Mouse (Mus musculus) kidney, embryonic 15.5 days (tissue): Measurements from ENCODE around the gene Cldn10. TPM values are rescaled to one million over a fixed set of nuclear protein-coding genes. Genes with fewer than 3 reads are reported as not detected.

Experiments used
- ATAC-seq: fragments of 200-750 bp; cut with Nextera tagmentation; replicated peaks from 2 replicates; pipeline ENCODE4 v1.8.0; 2017; ENCODE audit warnings: moderate TSS enrichment; ENCODE audit not compliant: low FRiP score
- H3K27ac ChIP-seq: fragments of 300-500 bp; sonication (generic); 2 replicates; pipeline ENCODE4 v1.5.1; 2015; ENCODE audit warnings: mild to moderate bottlenecking, inconsistent platforms
- H3K27me3 ChIP-seq: fragments of 300-500 bp; sonication (generic); 2 replicates; pipeline ENCODE4 v1.6.1; 2015; ENCODE audit warnings: inconsistent platforms
- H3K36me3 ChIP-seq: fragments of 300-500 bp; sonication (generic); 2 replicates; pipeline ENCODE4 v1.6.1; 2015; ENCODE audit warnings: inconsistent platforms
- H3K4me1 ChIP-seq: fragments of 300-500 bp; sonication (generic); 2 replicates; pipeline ENCODE4 v1.6.1; 2015; ENCODE audit warnings: inconsistent platforms
- H3K4me2 ChIP-seq: fragments of 300-500 bp; sonication (generic); 2 replicates; pipeline ENCODE4 v1.6.1; 2015; ENCODE audit warnings: moderate library complexity, mild to moderate bottlenecking, inconsistent platforms
- H3K4me3 ChIP-seq: fragments of 300-500 bp; sonication (generic); replicated peaks from 2 replicates; pipeline ENCODE4 v1.5.1; 2015; ENCODE audit warnings: mild to moderate bottlenecking, inconsistent platforms
- H3K9ac ChIP-seq: fragments of 300-500 bp; sonication (generic); 2 replicates; pipeline ENCODE4 v1.6.1; 2015; ENCODE audit warnings: mild to moderate bottlenecking, inconsistent platforms
- H3K9me3 ChIP-seq: fragments of 300-500 bp; sonication (generic); replicated peaks from 2 replicates; pipeline ENCODE4 v1.6.1; 2016; ENCODE audit warnings: inconsistent platforms
- WGBS: fragments of 180-500 bp; shearing (Covaris S2); methylation state at CpG from one replicate; pipeline ENCODE4 v1.1.7; 2015; ENCODE audit warnings: mixed read lengths; 5-methylcytosine and 5-hydroxymethylcytosine counted together
- polyA plus RNA-seq: library from polyadenylated mRNA; unstranded; fragments of >200 nt; fragmentation: Nextera tagmentation; extraction: Ambion mirVana; gene quantifications from 2 replicates; pipeline ENCODE4 v1.2.1, GENCODE M21; 2015

The Cldn10 gene
- polyA plus RNA-seq, 1 experiment from 2014 or later, result 22.8 TPM

DNA sequence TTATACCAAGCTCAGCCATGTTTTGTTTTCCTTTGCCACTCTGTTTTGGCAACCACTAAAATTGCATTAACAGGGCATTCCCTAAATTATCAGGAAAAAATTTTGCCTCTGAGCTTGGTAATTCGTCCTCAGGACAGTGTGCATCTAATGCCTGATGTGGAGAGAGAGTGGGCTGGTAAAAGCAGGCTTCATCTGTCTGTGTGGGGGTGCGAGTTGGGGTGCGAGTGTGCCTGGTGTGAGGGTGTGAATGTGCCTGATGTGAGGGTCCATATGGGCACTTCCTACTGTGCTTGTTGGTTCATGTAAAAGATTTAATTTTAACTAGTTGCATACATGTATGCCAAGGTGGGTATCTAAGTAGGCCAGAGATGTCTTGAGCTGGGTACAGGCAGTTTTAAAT lies 115.7 kb downstream of the Cldn10 start:
- H3K27ac ChIP-seq, result no peak overlapping the region
- ATAC-seq, result no peak
- H3K9ac ChIP-seq, result no peak overlapping the region
- H3K4me3 ChIP-seq, result no peak overlapping the region
- peaks cover 12% of the 10 kb centered on the region for H3K4me1 ChIP-seq
- no peaks in the 10 kb centered on the region for H3K9me3 ChIP-seq
- no peak overlapping the region for H3K4me2 ChIP-seq
- H3K27me3 ChIP-seq, result no peaks in the 10 kb centered on the region
- WGBS, result 85% methylated on average over 3 of the region's 3 CpGs
- H3K36me3 ChIP-seq, result peaks cover 77% of the 10 kb centered on the region

GRCm38 (mm10) chr14:118903867-118904562 lies 116.3 kb downstream of the Cldn10 start:
- Histone ChIP-seq H3K9ac (no peak overlapping the region), H3K36me3 (peaks cover 77% of the 10 kb centered on the region), H3K4me2 (no peak overlapping the region), H3K9me3 (no peaks in the 10 kb centered on the region), H3K4me1 (peaks cover 12% of the 10 kb centered on the region), H3K27me3 (no peaks in the 10 kb centered on the region), H3K27ac (no peak overlapping the region), H3K4me3 (no peak overlapping the region)
- WGBS, result 38% methylated on average over 6 of the region's 6 CpGs
- ATAC-seq, result 0 out of 2 replicates have a peak, but pooled peaks have one; percentile 26

DNA sequence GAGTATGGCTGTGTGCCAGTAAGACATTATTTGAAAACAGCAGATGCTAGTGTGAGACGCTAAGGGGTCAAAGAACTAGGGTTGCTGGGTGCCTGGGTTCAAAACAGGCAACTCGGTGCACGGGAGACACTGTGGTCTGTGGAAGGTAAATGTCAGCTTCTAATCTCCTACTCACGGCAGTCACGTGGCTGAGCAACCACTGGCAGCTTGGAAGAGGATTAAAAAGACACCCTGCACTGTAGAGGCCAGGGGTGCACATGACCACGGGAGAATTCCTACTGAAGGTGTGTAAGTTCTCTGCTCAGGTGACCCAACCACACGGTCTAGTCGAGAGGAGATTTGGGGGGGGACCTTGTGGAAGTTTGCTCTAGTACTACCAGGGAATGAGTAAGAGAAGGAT lies 119.9 kb downstream of the Cldn10 start:
- no peak for ATAC-seq

GRCm38 (mm10) chr14:118909872-118910271 lies 122.2 kb downstream of the Cldn10 start:
- Histone ChIP-seq H3K27ac (peak overlapping the region; percentile 61; the same call in 1 of the 2 replicates), H3K4me1 (peaks cover 28% of the 10 kb centered on the region), H3K9ac (no peak overlapping the region), H3K4me3 (no peak overlapping the region), H3K27me3 (no peaks in the 10 kb centered on the region), H3K4me2 (peak overlapping the region; percentile 46; the same call in 1 of the 2 replicates), H3K9me3 (no peaks in the 10 kb centered on the region), H3K36me3 (peaks cover 46% of the 10 kb centered on the region)
- 29% methylated on average over 8 of the region's 8 CpGs for WGBS
- peak; percentile 19; the same call in 1 of the 2 replicates for ATAC-seq

More for the DNA sequence above, 119.9 kb downstream of the Cldn10 start:
- H3K9me3 ChIP-seq, result no peaks in the 10 kb centered on the region
- 66% methylated on average over 8 of the region's 8 CpGs for WGBS
- H3K36me3 ChIP-seq, result peaks cover 60% of the 10 kb centered on the region
- peaks cover 28% of the 10 kb centered on the region for H3K4me1 ChIP-seq
- H3K9ac ChIP-seq, result no peak overlapping the region
- no peaks in the 10 kb centered on the region for H3K27me3 ChIP-seq
- no peak overlapping the region for H3K4me2 ChIP-seq
- no peak overlapping the region for H3K27ac ChIP-seq
- H3K4me3 ChIP-seq, result no peak overlapping the region

- peak; percentile 61; the same call in 1 of the 2 replicates for ATAC-seq
- WGBS, result 41% methylated on average over 29 of the region's 29 CpGs
- H3K27me3 ChIP-seq, result no peaks in the 10 kb centered on the region
- no peaks in the 10 kb centered on the region for H3K9me3 ChIP-seq
- no peak overlapping the region for H3K9ac ChIP-seq
- H3K27ac ChIP-seq, result peak overlapping the region; percentile 61; the same call in 1 of the 2 replicates
- peaks cover 44% of the 10 kb centered on the region for H3K36me3 ChIP-seq
- H3K4me3 ChIP-seq, result peak overlapping the region; percentile 19
- H3K4me2 ChIP-seq, result peak overlapping the region; percentile 46
- peaks cover 28% of the 10 kb centered on the region for H3K4me1 ChIP-seq
These were observed 122.9 kb downstream of the Cldn10 start for GRCm38 (mm10) chr14:118910332-118911222.

- Histone ChIP-seq H3K4me2 (no peak overlapping the region), H3K9ac (no peak overlapping the region), H3K36me3 (peaks cover 46% of the 10 kb centered on the region), H3K4me1 (peaks cover 28% of the 10 kb centered on the region), H3K4me3 (no peak overlapping the region), H3K27me3 (no peaks in the 10 kb centered on the region), H3K27ac (no peak overlapping the region), H3K9me3 (no peaks in the 10 kb centered on the region)
- 93% methylated on average over 6 of the region's 6 CpGs for WGBS
- no peak for ATAC-seq
These were observed 123.8 kb downstream of the Cldn10 start for GRCm38 (mm10) chr14:118911521-118911920.

GRCm38 (mm10) chr14:118913651-118914050 lies 125.9 kb downstream of the Cldn10 start:
- no peak overlapping the region for H3K27ac ChIP-seq
- WGBS, result 44% methylated on average over 5 of the region's 5 CpGs
- no peak overlapping the region for H3K4me2 ChIP-seq
- peaks cover 18% of the 10 kb centered on the region for H3K4me1 ChIP-seq
- no peak overlapping the region for H3K4me3 ChIP-seq
- ATAC-seq, result no peak
- no peak overlapping the region for H3K9ac ChIP-seq
- no peaks in the 10 kb centered on the region for H3K9me3 ChIP-seq
- no peaks in the 10 kb centered on the region for H3K27me3 ChIP-seq
- H3K36me3 ChIP-seq, result peaks cover 38% of the 10 kb centered on the region

GRCm38 (mm10) chr14:118919025-118919424 lies 131.3 kb downstream of the Cldn10 start:
- Histone ChIP-seq H3K4me3 (no peak overlapping the region), H3K4me2 (no peak overlapping the region), H3K36me3 (peaks cover 17% of the 10 kb centered on the region), H3K9ac (no peak overlapping the region), H3K9me3 (no peaks in the 10 kb centered on the region), H3K27me3 (peaks cover 18% of the 10 kb centered on the region), H3K4me1 (peaks cover 18% of the 10 kb centered on the region), H3K27ac (no peak overlapping the region)
- ATAC-seq, result no peak
- 65% methylated on average over 8 of the region's 8 CpGs for WGBS

GRCm38 (mm10) chr14:118920654-118921053 lies 132.9 kb downstream of the Cldn10 start:
- no peak for ATAC-seq
- 68% methylated on average over 7 of the region's 7 CpGs for WGBS
- H3K4me3 ChIP-seq, result no peak overlapping the region
- H3K4me2 ChIP-seq, result no peak overlapping the region
- peaks cover 18% of the 10 kb centered on the region for H3K27me3 ChIP-seq
- no peak overlapping the region for H3K9ac ChIP-seq
- H3K4me1 ChIP-seq, result peaks cover 32% of the 10 kb centered on the region
- no peak overlapping the region for H3K27ac ChIP-seq
- H3K9me3 ChIP-seq, result no peaks in the 10 kb centered on the region
- H3K36me3 ChIP-seq, result peaks cover 17% of the 10 kb centered on the region

- H3K4me2 ChIP-seq, result peak overlapping the region; percentile 94
- H3K4me1 ChIP-seq, result peaks cover 37% of the 10 kb centered on the region
- no peak for ATAC-seq
These were observed 134.5 kb downstream of the Cldn10 start for GRCm38 (mm10) chr14:118922251-118922650.

GRCm38 (mm10) chr14:118922667-118923184 lies 135.0 kb downstream of the Cldn10 start:
- ATAC-seq, result peak; percentile 53

More at GRCm38 (mm10) chr14:118922251-118922650, 134.5 kb downstream of the Cldn10 start:
- Histone ChIP-seq H3K9me3 (no peaks in the 10 kb centered on the region), H3K36me3 (peaks cover 9% of the 10 kb centered on the region), H3K27ac (no peak overlapping the region), H3K4me3 (peak overlapping the region; percentile 45), H3K27me3 (peaks cover 18% of the 10 kb centered on the region), H3K9ac (peak overlapping the region; percentile 42)
- WGBS, result 25% methylated on average over 22 of the region's 22 CpGs

More at GRCm38 (mm10) chr14:118922667-118923184, 135.0 kb downstream of the Cldn10 start:
- Histone ChIP-seq H3K27ac (no peak overlapping the region), H3K36me3 (peaks cover 5% of the 10 kb centered on the region; the same call in 1 of the 2 replicates), H3K4me3 (peak overlapping the region; percentile 45), H3K9me3 (no peaks in the 10 kb centered on the region), H3K4me1 (peaks cover 37% of the 10 kb centered on the region), H3K4me2 (peak overlapping the region; percentile 94), H3K27me3 (peaks cover 18% of the 10 kb centered on the region), H3K9ac (peak overlapping the region; percentile 42)
- WGBS, result 1% methylated on average over 47 of the region's 47 CpGs
